Mouse (Mus musculus): ENCODE measurements around the gene Nkx6-2. TPM values are rescaled to one million over a fixed set of nuclear protein-coding genes. Genes with fewer than 3 reads are reported as not detected.

The Nkx6-2 gene
- total RNA-seq, 2 experiments from 2014 or later = not detected

Other genes starting within 250 kb of the Nkx6-2 start
- gene Inpp5a, start 193.7 kb downstream of the Nkx6-2 start, total RNA-seq (2021) = 100 to 1,000 TPM; 103 to 105 TPM
- 1 to 10 TPM in 1 of 2 experiments, under 1 TPM in 1; 0.67 to 1.1 TPM for gene Cfap46, start 101.0 kb upstream of the Nkx6-2 start, total RNA-seq (2021)